Mouse (Mus musculus) small intestine, adult 2 months (tissue): ENCODE data around the gene Pnrc2.

Experiments used
- CTCF ChIP-seq: fragments of 200-500 bp; IDR thresholded peaks from 2 replicates; pipeline ENCODE4 v1.5.1; 2012; ENCODE audit warnings: low read depth, mild to moderate bottlenecking, control low read depth, inconsistent platforms, low read length, moderate library complexity, mixed read lengths; ENCODE audit not compliant: insufficient replicate concordance, insufficient read length; ENCODE audit errors: extremely low read depth
- POLR2A ChIP-seq: fragments of 200-500 bp; IDR thresholded peaks from 2 replicates; pipeline ENCODE4 v1.6.1; 2012; ENCODE audit warnings: low read depth, mild to moderate bottlenecking, control low read depth, inconsistent platforms, low read length, moderate library complexity

- no peak for TF ChIP-seq CTCF
- no peak for TF ChIP-seq POLR2A
Measured at GRCm38 (mm10) chr4:135896157-135896556, 22.5 kb upstream of the Pnrc2 start.
